Mouse (Mus musculus): ENCODE data around the gene Lbhd2. TPM values are rescaled to one million over a fixed set of nuclear protein-coding genes. Genes with fewer than 3 reads are reported as not detected.

Gene Lbhd2
- total RNA-seq, 2 experiments from 2014 or later, result not detected

Other genes with a start within 250 kb of the Lbhd2 start
- gene Traf3, start 240.4 kb upstream of the Lbhd2 start, total RNA-seq (2021), result 10 to 100 TPM; 10.5 to 18.7 TPM
- not detected for gene 4930595D18Rik, start 222.3 kb upstream of the Lbhd2 start, total RNA-seq (2021)
- gene Amn, start 135.7 kb upstream of the Lbhd2 start, total RNA-seq (2021), result under 1 TPM in 1 of 2 experiments, not detected in 1; 0.25 TPM
- gene Cdc42bpb, start 29.1 kb upstream of the Lbhd2 start, total RNA-seq (2021), result 10 to 100 TPM; 32.2 to 34.1 TPM
- 10 to 100 TPM; 12.8 to 23.8 TPM for gene Exoc3l4, start 10.2 kb downstream of the Lbhd2 start, total RNA-seq (2021)
- 10 to 100 TPM; 22.7 to 46.6 TPM for gene Tnfaip2, start 35.7 kb downstream of the Lbhd2 start, total RNA-seq (2021)
- gene Gm266, start 79.0 kb downstream of the Lbhd2 start, total RNA-seq (2021), result 1 to 10 TPM; 1.7 to 3.4 TPM
- gene Eif5, start 131.2 kb downstream of the Lbhd2 start, total RNA-seq (2021), result 100 to 1,000 TPM; 111 to 128 TPM
- gene Mark3, start 167.7 kb downstream of the Lbhd2 start, total RNA-seq (2021), result 10 to 100 TPM; 48.7 to 51.8 TPM

All from gastrocnemius, postnatal 14 days (tissue).